Mouse (Mus musculus): ENCODE data around the gene Sh3rf1.

DNA sequence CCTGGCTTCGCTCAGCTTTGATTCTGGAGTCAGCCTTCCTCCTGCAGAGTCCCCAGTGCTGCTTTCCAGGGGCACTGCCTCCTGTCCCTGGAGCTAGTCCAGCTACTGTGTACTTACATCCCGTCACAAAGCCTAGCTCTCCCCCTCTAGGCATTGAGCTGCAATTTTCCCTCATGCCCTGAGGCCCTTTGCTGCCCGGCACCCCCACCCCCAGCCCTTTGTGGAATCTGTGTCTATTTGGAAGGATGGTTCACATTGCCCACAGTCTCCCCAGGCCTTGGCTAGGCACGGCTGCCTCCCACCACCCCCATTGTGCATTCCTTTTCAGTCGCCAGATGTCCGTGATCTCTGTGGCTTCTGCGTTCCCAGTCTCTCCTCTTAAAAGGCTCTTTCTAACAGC, 163.0 kb downstream of the Sh3rf1 start:
- TF ChIP-seq CTCF (IDR thresholded peaks at IDR 0.05; ENCODE audit: insufficient read depth, low read length) (no peak), POLR2A (IDR thresholded peaks at IDR 0.05; ENCODE audit: borderline replicate concordance, extremely low read depth, low read depth, low read length) (no peak)

Measured in lung, adult 2 months (tissue).